Mouse (Mus musculus) kidney, postnatal 4 days (tissue): ENCODE measurements at regions not wholly inside any gene's neighbourhood (a gene's known extent, or its start where the extent isn't known, plus 50 kb on each side); places are given as distances from the start of the nearest gene placed in this dataset.

Experiments
- DNase-seq, 2 experiments: peaks; one replicate each; pipeline ENCODE4 v3.0.0; 2021; ENCODE audit warnings: mixed read lengths in 2 of 2

- DNase-seq: peak; percentile 24 to 48
Measured at GRCm38 (mm10) chr16:5537286-5538204, 281.8 kb upstream of the Eef2kmt start.

- no peak for DNase-seq
Measured at GRCm38 (mm10) chr16:5536515-5536972, 280.8 kb upstream of the Eef2kmt start.

DNA sequence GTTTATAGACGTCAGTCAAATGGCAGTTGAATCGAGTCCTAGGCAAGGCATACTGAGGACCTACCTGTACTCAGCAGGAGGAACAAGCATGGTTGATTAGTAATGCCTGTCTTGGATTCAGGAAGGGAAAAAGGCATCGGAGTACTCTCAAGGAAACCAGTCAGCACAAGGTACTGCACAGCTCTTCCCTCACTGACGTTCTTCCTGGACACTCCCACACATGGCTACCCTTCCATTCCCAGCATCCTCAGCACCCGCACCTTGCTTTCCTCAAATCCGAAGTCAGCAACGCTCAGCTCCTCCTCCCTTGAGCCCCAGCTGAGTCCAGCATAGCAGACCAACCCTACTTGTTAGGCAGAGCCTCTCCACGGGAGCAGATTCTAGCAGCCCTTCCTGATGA is 279.6 kb upstream of the Eef2kmt start:
- peak in 1 of 2 experiments; percentile 27 for DNase-seq

DNA sequence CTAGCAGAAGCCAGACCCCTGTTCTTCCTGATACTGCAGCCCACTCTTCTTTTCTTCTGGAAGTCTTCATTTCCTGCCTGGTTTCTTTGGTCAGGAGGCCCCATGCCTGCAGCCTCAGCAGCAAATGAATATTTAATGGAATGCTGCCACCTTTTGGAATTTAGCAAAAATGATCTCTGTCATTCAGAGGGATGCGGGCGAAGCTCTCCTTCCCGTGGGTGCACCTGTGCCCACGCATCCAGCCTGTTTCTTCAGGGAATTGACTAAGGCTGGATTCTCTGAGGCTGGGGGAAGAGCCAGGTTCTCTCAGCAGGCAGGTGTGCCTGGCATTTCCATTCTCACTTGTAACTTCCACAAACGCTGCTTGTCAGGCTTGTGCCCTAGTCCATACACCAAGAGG is 279.1 kb upstream of the Eef2kmt start:
- peak in 1 of 2 experiments; percentile 41 for DNase-seq

DNA sequence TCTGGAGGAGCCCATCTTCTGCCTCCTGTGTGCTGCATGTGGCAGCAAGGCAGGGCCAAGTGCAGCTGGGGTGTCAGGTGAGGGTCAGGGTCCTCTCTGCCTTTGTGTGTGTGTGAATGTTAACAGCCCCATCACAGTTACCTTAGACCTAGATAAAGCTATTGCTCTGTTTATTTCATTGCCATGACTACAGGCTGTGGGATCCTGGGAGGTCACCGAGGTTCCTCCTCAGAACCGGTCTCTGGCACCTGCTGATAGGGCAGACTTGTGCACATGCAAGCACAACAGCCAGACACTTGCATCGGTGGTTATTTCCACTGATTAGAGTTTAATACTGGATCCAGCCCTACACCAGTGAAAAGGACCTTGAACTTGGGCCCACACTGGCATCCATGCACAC is 278.6 kb upstream of the Eef2kmt start:
- DNase-seq: peak in 1 of 2 experiments; percentile 21

DNA sequence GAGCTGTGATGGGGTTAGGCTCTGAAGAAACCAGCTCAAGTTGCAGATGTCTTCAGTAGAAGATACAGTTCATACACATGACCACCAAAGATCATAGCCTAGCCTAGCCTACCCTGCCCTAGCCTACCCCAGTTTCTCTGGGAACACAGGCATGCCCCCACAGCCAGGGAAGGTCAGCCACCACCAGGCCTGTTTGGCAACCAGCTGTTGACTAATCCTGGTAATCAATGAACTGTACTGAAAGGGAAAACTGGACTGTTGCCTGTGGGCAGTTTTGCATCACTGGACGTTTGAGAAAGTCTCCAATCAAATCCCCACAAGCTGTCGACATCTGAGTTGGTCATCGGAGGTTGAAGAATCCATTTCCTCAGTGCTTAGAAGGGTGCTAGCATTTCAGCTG is 276.5 kb upstream of the Eef2kmt start:
- no peak for DNase-seq

DNA sequence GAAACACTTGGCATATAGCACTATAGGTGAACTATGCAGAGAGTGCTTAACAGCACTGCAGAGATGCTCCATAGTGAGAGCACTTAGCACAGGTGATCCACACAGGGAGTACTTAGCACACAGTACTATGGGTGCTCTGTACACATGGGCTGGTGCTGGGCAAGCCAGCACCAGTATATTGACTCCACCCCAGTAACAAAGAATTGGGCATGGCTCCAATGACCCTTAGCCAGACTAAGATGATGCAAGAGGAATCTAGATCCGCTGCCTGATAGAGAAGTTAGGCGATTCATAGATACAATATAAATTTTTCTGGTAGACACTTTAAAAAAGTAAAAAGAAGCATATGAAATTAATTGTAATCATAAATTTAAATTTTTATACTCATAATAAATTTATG is 274.0 kb upstream of the Eef2kmt start:
- DNase-seq: no peak

- no peak for DNase-seq
Measured at GRCm38 (mm10) chr16:5527936-5528335, 272.2 kb upstream of the Eef2kmt start.

DNA sequence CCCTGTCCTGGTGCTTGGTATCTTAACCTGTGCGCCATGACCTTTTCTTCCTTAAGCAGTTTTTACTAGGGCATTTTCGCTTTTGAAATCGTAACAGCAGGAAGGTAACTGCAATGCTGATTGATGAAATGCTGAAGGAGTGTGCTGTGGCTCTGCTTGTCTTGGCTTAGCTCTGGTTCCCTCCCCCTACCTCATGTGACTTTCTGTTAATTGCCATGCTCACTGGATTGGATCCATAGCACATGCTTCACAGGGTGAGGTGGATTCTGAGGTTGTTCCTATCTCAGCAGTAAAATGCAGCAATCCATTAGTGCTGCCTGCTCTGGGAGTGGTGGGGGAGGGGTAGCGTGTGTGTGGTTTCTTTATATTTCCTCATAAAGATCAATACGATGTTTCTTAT is 268.6 kb upstream of the Eef2kmt start:
- peak; percentile 23 to 30 for DNase-seq

DNA sequence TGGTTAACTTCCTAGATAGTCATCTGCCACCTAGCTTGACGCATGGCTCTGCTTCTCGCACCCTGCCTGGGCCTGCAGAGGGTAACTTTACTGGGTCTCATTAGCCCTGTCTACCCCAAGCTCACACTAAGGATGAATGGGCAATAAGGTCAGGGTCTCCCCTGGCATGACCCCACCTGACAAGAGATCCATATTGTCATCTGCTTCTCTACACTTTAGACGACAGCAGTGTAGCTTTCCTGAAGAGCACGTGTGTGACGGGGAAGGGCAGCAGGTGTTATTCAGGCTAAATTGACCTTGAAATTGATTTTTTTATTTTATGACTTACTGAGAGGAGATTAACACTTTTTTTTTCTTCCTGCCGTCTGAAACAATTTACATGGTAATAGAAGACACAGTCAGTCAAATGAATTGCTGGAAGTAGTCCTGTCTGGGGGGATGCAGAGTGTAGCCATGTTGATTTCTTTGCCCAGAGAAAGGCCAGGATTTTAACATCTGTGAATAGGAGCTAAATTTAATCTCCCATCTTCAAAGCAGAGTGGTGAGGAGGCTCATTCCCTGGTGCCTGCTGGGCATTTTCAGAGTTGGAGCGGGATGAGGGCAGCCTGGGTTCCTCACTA is 267.7 kb upstream of the Eef2kmt start:
- peak in 1 of 2 experiments; percentile 9 for DNase-seq

- DNase-seq: no peak
Measured at GRCm38 (mm10) chr16:5517746-5518145, 262.0 kb upstream of the Eef2kmt start.

DNA sequence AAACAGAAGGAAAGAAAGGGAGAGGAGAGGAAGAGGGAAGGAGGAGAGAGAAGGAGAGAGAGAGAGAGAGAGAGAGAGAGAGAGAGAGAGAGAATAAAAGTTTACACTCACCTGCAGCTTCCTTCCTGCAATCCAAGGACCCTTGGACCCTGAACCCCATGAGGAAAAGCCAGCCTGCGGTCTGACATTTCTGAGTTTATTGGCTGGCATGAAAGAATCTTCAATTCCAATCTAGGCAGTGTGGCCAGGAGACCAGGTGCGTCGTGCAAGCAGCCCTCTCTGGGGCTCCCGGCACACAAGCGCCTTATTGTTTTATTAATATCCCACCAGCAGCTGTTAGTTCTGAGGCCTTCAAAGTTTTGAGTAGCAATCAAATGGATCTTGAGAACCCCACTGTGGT is 260.1 kb upstream of the Eef2kmt start:
- DNase-seq: no peak

GRCm38 (mm10) chr16:5507261-5507660 is 251.5 kb upstream of the Eef2kmt start:
- DNase-seq: no peak

GRCm38 (mm10) chr16:5501961-5502360 is 246.2 kb upstream of the Eef2kmt start:
- DNase-seq: no peak

DNA sequence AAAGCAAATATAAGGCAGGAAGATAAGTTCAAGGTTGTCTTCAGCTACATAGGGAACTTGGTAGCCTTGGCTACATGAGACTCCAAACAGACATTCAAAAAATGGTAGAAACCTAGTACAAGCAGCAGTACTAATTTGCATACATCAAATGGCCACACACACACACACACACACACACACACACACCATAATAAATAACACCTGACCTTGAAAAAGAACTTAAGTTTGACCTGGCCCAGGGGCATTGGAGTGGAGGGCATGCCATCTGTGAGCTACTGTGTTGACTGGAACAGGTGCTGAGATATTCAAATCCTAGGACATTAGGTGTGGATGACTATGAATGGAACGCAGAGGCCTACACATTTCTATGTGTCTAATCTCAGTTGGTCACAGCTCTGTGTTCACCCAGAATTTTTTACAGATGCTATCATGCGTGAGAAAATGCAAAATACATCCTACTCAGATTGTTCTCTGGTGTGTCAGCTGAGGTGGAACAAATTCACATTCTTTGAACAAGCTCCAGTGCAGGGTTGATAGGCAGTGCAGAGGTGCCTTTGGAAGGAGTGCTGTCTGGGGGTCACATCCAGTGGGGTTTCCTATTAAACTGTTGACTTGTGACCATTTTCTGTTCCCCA is 240.4 kb upstream of the Eef2kmt start:
- peak; percentile 18 to 49 for DNase-seq

DNA sequence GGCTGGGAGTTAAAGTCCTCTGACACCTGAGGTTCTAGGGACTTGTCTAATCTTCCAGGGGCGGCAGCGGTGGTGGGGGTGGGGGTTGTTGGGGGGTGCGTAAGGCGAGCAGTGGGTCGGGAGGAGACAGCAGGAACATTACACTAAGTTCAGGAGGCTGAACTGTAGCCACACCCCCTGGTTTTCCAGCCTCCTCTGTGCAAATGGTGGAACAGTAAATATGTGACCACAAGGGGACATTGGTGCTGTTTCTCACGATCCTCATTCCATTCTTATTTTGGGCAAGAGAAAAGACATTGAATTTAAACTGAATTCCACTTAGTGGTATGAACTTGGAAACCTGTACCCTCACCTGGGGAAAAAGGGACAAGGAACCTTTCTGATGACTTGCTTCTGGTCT is 237.6 kb upstream of the Eef2kmt start:
- DNase-seq: peak in 1 of 2 experiments; percentile 16

DNA sequence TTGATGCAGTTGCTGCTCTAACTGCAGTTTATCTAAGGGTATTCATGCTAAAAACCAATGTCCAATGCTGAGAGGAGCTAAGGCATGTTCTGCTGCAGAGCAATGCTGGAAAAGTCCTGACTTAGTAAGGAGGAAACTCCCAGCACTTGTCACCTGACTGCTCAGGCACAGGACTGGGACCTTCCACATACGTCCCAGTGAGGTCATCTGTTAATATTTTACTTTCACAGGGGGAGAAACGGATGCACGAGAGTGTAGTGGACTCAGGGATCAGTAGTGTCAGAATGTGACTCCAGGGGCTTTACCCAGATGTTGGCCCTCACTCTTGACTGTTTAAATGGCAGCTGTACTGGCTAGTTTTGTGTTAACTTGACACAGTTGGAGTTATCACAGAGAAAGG is 231.5 kb upstream of the Eef2kmt start:
- DNase-seq: no peak

GRCm38 (mm10) chr16:5483337-5483736 is 227.6 kb upstream of the Eef2kmt start:
- DNase-seq: no peak

- no peak for DNase-seq
Measured at GRCm38 (mm10) chr16:5480148-5480547, 224.4 kb upstream of the Eef2kmt start.

DNA sequence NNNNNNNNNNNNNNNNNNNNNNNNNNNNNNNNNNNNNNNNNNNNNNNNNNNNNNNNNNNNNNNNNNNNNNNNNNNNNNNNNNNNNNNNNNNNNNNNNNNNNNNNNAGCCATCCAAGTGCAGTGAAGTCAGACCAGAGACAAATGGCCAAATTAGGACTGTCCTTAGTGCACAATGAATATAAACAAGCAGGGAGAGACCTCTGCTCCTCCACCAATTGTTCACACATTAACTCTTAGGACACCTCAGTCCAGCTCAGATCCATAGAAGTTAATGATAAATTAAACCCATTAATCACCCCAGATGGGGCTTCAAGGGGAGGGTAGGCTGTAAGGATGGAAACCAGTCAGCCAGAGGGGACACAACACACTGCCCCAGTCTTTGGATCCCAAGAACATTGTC is 223.2 kb upstream of the Eef2kmt start:
- no peak for DNase-seq

- DNase-seq: peak; percentile 74 to 79
Measured at GRCm38 (mm10) chr16:5471321-5471720, 215.5 kb upstream of the Eef2kmt start.

- DNase-seq: peak; percentile 53 to 58
Measured at GRCm38 (mm10) chr16:5467587-5467986, 211.8 kb upstream of the Eef2kmt start.

DNA sequence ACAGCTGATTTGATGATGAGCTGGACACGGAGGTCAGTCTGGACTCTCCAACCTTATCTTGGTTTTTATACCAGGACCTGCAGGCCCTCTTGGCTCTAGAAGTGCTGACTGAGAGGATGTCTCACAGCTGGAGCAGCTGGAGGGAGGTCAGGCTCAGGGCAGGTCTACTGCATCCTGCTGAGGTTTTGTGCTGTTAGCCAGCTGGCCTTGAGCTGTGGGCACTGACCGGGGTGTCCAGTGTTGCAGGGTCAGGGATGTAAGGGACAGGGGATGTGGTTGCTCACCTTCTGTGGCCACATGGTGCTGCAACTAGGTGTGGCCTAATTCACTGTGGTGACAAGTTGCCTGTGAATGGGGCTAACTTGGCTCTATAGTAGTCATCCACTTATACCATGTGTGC is 211.0 kb upstream of the Eef2kmt start:
- peak; percentile 21 to 35 for DNase-seq
